Mouse (Mus musculus) myocyte (in vitro differentiated cells): ENCODE results near the gene Gm1113. TPM values are rescaled to one million over a fixed set of nuclear protein-coding genes. Genes with fewer than 3 reads are reported as not detected.

Source experiments
- H3K27me3 ChIP-seq: one replicate; pipeline ENCODE4 v1.6.1; 2011; ENCODE audit not compliant: control insufficient read depth, insufficient read depth, insufficient read length
- H3K36me3 ChIP-seq: one replicate; pipeline ENCODE4 v1.6.1; 2011; ENCODE audit not compliant: control insufficient read depth, insufficient read depth
- H3K4me2 ChIP-seq: one replicate; pipeline ENCODE4 v1.6.1; 2011; ENCODE audit warnings: low read depth, control low read depth
- H3K4me3 ChIP-seq: one replicate; pipeline ENCODE4 v1.5.1; 2011; ENCODE audit warnings: mild to moderate bottlenecking, control low read depth, moderate library complexity
- H3K79me2 ChIP-seq: one replicate; pipeline ENCODE4 v1.6.1; 2011; ENCODE audit not compliant: control insufficient read depth, insufficient read depth
- H3ac ChIP-seq: one replicate; pipeline ENCODE4 v1.6.1; 2011; ENCODE audit not compliant: control insufficient read depth, insufficient read length
- CEBPB ChIP-seq: IDR thresholded peaks from 2 replicates; pipeline ENCODE4 v1.6.1; 2011; ENCODE audit warnings: mild to moderate bottlenecking, moderate library complexity; ENCODE audit not compliant: poor library complexity, insufficient read depth, severe bottlenecking
- E2F4 ChIP-seq: IDR thresholded peaks from one replicate; pipeline ENCODE4 v1.6.1; 2011; ENCODE audit warnings: mild to moderate bottlenecking, control low read depth, moderate library complexity; ENCODE audit not compliant: insufficient read depth
- MAX ChIP-seq: IDR thresholded peaks from one replicate; pipeline ENCODE4 v1.6.1; 2011; ENCODE audit warnings: low read depth, mild to moderate bottlenecking, control low read depth
- MYOD1 ChIP-seq, 3 experiments: IDR thresholded peaks; one replicate each; pipeline ENCODE4 v1.6.1; 2011; ENCODE audit warnings: control low read depth in 2 of 3, low read depth in 2 of 3, mild to moderate bottlenecking in 2 of 3, moderate library complexity in 1 of 3; ENCODE audit not compliant: insufficient read length in 2 of 3, control insufficient read depth in 1 of 3
- MYOG ChIP-seq, 3 experiments: IDR thresholded peaks; one replicate each; pipeline ENCODE4 v1.6.1; 2011; ENCODE audit warnings: control low read depth in 2 of 3, low read depth in 2 of 3, mild to moderate bottlenecking in 2 of 3; ENCODE audit not compliant: insufficient read length in 2 of 3, control insufficient read depth in 1 of 3, insufficient read depth in 1 of 3
- POLR2A ChIP-seq: IDR thresholded peaks from one replicate; pipeline ENCODE4 v1.6.1; 2011; ENCODE audit warnings: low read depth, mild to moderate bottlenecking, control low read depth, moderate library complexity; ENCODE audit not compliant: insufficient read length
- POLR2AphosphoS2 ChIP-seq: IDR thresholded peaks from one replicate; pipeline ENCODE4 v1.6.1; 2011; ENCODE audit warnings: low read depth, control low read depth; ENCODE audit not compliant: insufficient read length
- REST ChIP-seq: IDR thresholded peaks from one replicate; pipeline ENCODE4 v1.6.1; 2011; ENCODE audit warnings: mild to moderate bottlenecking, control low read depth, moderate library complexity; ENCODE audit not compliant: insufficient read depth, insufficient read length
- SRF ChIP-seq: IDR thresholded peaks from one replicate; pipeline ENCODE4 v1.6.1; 2011; ENCODE audit warnings: low read depth; ENCODE audit not compliant: control insufficient read depth, insufficient read length
- TCF12 ChIP-seq: IDR thresholded peaks from one replicate; pipeline ENCODE4 v1.6.1; 2011; ENCODE audit warnings: mild to moderate bottlenecking, control low read depth; ENCODE audit not compliant: poor library complexity, insufficient read depth, severe bottlenecking
- TCF3 ChIP-seq: IDR thresholded peaks from one replicate; pipeline ENCODE4 v1.6.1; 2011; ENCODE audit warnings: low read depth, control low read depth; ENCODE audit not compliant: insufficient read length
- USF1 ChIP-seq: IDR thresholded peaks from one replicate; pipeline ENCODE4 v1.6.1; 2011; ENCODE audit warnings: low read depth, mild to moderate bottlenecking, control low read depth, moderate library complexity
- polyA plus RNA-seq: library from polyadenylated mRNA; unstranded; fragments of >200 nt; fragmentation: generic; extraction: Trizol; gene quantifications from one replicate; pipeline ENCODE4 v1.2.1, GENCODE M21; 2012; ENCODE audit warnings: missing spikeins

Gm1113 gene
- polyA plus RNA-seq, 1 experiment, result not detected

DNA sequence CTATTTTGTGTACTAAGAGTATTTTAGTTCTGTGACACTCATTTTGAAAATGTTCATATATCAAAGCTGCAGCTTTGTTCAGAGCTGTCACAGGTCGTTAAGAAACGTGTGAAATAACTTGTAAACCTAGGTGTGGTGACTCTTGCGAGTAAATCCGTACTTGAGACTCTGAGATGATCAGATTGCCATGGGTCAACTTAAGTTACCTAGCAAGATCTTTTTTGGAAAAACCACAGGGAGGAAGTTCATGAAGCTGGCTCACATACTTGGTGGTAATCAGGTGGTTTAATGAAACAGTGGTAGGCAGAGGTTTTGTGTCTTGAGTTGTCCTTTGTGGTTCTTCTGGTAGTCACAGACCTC lies 24.4 kb downstream of the Gm1113 start:
- Histone ChIP-seq H3K79me2 (no peaks in the 10 kb centered on the region), H3ac (no peak overlapping the region), H3K4me3 (no peak overlapping the region), H3K36me3 (peaks cover 82% of the 10 kb centered on the region), H3K27me3 (no peaks in the 10 kb centered on the region), H3K4me2 (no peak overlapping the region)
- TF ChIP-seq USF1 (no peak), MYOD1 (IDR thresholded peaks at IDR 0.05; ENCODE audit: control insufficient read depth in 1 of 3, insufficient read length in 2 of 3, low read depth in 2 of 3) (no peak), CEBPB (no peak), E2F4 (no peak), POLR2AphosphoS2 (no peak), TCF12 (no peak), REST (no peak), POLR2A (no peak), MAX (no peak), MYOG (IDR thresholded peaks at IDR 0.05; ENCODE audit: control insufficient read depth in 1 of 3, insufficient read depth in 1 of 3, insufficient read length in 2 of 3, low read depth in 2 of 3) (no peak), TCF3 (no peak)

DNA sequence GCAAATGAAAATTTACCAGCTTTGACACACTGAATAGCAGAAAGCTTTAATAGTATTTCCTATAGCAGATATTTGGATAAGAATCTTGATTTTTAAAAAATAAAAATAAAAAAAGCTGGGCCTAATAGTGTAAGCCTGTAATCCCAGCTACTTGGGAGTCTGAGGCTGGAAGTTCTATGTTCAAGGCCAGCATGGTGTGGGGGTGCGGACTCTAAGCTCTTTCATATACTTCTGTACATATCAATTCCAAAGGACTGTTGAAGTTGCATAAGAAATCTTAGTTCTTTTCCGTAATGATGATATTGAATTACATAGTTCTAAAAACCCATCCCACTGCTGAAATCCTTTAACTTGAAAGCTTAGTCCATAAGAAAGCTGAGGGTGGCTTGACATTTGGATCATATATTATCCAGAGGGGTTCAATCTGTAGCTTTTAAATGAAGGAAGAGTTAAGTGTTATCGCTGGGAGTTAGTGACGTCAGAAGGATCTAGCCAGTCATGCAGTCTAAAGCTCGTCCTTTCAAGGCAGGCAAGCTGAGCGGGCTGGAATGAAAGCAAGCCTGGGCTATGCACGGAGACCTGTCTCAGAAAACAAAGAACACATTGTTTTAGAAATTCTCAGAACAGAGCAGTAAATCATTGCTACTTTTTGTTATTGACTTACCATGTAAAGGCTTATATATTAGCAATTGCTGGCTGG lies 24.9 kb downstream of the Gm1113 start:
- no peak overlapping the region for H3ac ChIP-seq
- no peaks in the 10 kb centered on the region for H3K79me2 ChIP-seq
- no peak overlapping the region for H3K4me3 ChIP-seq
- no peak for TF ChIP-seq MAX
- TF ChIP-seq POLR2A, result no peak
- TF ChIP-seq MYOD1 (IDR thresholded peaks at IDR 0.05; ENCODE audit: control insufficient read depth in 1 of 3, insufficient read length in 2 of 3, low read depth in 2 of 3), result no peak
- no peak for TF ChIP-seq MYOG (IDR thresholded peaks at IDR 0.05; ENCODE audit: control insufficient read depth in 1 of 3, insufficient read depth in 1 of 3, insufficient read length in 2 of 3, low read depth in 2 of 3)
- no peak for TF ChIP-seq TCF3
- no peak for TF ChIP-seq CEBPB
- TF ChIP-seq TCF12, result no peak
- TF ChIP-seq E2F4, result no peak
- TF ChIP-seq USF1, result no peak
- no peak overlapping the region for H3K4me2 ChIP-seq
- H3K27me3 ChIP-seq, result no peaks in the 10 kb centered on the region
- peaks cover 82% of the 10 kb centered on the region for H3K36me3 ChIP-seq

DNA sequence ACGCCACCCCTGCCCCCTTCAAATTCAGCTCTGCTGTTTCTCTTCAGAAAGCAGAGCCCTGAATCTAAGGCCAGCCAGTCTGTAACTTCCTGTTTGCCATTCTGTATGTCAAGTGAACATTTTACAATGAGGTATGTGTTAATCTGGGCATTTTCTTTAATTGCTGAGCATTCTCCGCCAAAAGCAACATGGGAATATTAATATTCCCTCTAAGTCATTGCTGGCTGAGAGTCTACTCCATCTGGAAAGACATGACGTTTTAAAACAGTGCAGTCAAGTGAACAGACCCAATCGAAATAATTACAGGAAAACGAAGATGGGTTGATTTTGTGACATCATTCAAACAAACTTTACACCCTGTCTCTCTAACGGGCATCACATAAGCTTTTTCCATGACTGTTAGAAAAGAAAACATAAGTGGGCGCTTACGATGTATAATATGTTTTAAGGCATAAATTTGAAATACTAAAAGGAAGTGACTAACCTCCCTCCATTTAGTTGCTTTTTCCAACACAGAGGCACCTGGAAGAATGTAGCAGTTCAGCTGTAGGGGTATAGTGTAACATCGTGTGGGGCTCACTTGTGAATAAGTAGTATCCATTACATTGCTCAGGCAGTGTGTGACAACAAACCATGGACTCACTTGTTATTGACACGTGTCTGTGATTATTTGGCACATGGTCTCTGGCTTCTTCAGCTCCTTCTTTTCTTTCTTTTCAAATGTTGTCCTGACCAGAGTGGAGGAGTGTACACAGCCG lies 26.8 kb downstream of the Gm1113 start:
- no peak overlapping the region for H3K4me2 ChIP-seq
- no peak for TF ChIP-seq SRF
- no peak for TF ChIP-seq USF1
- TF ChIP-seq TCF12, result no peak
- no peak for TF ChIP-seq MAX
- no peak for TF ChIP-seq TCF3
- no peak for TF ChIP-seq POLR2A
- TF ChIP-seq REST, result no peak
- TF ChIP-seq MYOD1 (IDR thresholded peaks at IDR 0.05; ENCODE audit: control insufficient read depth in 1 of 3, insufficient read length in 2 of 3, low read depth in 2 of 3), result no peak
- TF ChIP-seq POLR2AphosphoS2, result no peak
- TF ChIP-seq E2F4, result no peak
- TF ChIP-seq MYOG (IDR thresholded peaks at IDR 0.05; ENCODE audit: control insufficient read depth in 1 of 3, insufficient read depth in 1 of 3, insufficient read length in 2 of 3, low read depth in 2 of 3), result no peak
- no peaks in the 10 kb centered on the region for H3K79me2 ChIP-seq
- no peaks in the 10 kb centered on the region for H3K27me3 ChIP-seq
- no peak overlapping the region for H3K4me3 ChIP-seq
- peaks cover 80% of the 10 kb centered on the region for H3K36me3 ChIP-seq
- no peak overlapping the region for H3ac ChIP-seq

DNA sequence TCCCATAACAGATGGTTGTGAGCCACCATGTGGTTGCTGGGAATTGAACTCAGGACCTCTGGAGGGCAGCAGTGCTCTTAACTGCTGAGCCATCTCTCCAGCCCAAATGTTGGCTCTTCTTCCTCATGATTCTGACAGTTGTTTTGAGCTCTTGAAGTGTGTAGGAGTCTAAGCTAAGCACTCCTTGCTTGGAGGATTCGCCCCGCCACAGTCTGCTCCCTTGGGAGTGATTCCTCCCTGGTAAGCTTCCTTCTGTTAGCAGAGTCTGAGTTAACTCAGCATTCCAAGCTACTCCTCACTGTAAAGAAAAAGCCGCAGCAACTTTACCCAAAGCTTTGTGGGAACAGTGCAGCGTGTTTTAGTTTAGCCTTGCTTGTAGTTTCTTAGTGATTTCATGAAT lies 29.6 kb downstream of the Gm1113 start:
- no peak overlapping the region for H3K4me2 ChIP-seq
- no peaks in the 10 kb centered on the region for H3K79me2 ChIP-seq
- H3K36me3 ChIP-seq, result peaks cover 66% of the 10 kb centered on the region
- TF ChIP-seq POLR2A (no peak), SRF (no peak), USF1 (no peak), E2F4 (no peak), TCF12 (no peak), POLR2AphosphoS2 (no peak), REST (no peak), MYOD1 (IDR thresholded peaks at IDR 0.05; ENCODE audit: control insufficient read depth in 1 of 3, insufficient read length in 2 of 3, low read depth in 2 of 3) (no peak)
- H3ac ChIP-seq, result no peak overlapping the region
- no peak overlapping the region for H3K4me3 ChIP-seq
- no peaks in the 10 kb centered on the region for H3K27me3 ChIP-seq
